Mouse (Mus musculus): ENCODE measurements around the gene Isg15.

Isg15 gene

GRCm38 (mm10) chr4:156203001-156203412, 2.4 kb upstream of the Isg15 start, which contains the start of gene AW011738:
AW011738 (plus strand) TSS chr4:156203304.
- DNase-seq (ENCODE audit: low read depth, low spot score): peak; percentile 87

- no peak for DNase-seq (ENCODE audit: low read depth, low spot score)
These were observed 1.9 kb upstream of the Isg15 start for GRCm38 (mm10) chr4:156202462-156202893.

DNA sequence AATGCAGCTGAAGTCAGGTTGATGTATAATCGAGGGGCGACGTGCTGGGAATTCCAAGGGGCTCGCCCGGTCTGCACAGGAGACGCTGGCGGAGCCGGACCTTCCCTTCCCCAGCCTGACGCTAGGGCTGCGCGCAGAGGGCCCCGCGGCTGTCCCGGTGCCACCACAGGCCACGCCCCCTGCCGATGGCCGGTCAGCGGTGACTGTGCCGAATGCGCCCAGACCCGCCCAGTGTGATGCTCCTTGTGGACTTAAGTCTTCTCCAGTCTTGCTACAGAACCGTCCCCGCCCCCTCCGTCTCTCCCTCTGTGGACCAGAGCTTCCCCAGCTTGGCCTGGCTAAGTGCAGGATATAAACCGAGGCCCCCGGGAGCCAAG, 2.8 kb downstream of the Isg15 start:
- DNase-seq (ENCODE audit: low read depth, low spot score): peak; percentile 85

GRCm38 (mm10) chr4:156197131-156197828, 3.3 kb downstream of the Isg15 start, which contains the start of gene Agrn:
Agrn (minus strand) TSS chr4:156197488.
- peak; percentile 38 for DNase-seq (ENCODE audit: low read depth, low spot score)

- DNase-seq (ENCODE audit: low read depth, low spot score): no peak
These were observed 4.4 kb downstream of the Isg15 start for GRCm38 (mm10) chr4:156195927-156196870.

- DNase-seq (ENCODE audit: low read depth, low spot score): no peak
These were observed 6.3 kb downstream of the Isg15 start for GRCm38 (mm10) chr4:156194346-156194745.

DNA sequence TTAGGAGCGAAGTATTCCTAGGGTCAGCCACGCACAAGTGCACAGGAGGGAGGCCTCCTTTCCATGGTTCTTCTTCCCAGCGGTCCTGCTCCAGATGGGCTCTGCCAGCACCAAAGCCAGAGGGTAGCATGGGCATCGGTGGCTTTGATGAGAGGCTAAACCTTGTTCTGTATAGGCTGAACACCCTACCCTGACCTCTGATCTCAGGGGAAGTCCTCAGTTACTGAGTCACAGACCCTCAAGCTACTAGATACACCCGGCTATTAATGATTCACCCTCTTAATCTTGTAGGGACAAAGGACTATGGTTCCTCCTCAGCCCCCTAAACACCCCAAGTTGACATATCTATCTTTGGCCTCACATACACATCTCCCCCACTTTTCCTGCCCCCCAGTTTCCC, 6.7 kb downstream of the Isg15 start:
- no peak for DNase-seq (ENCODE audit: low read depth, low spot score)

DNA sequence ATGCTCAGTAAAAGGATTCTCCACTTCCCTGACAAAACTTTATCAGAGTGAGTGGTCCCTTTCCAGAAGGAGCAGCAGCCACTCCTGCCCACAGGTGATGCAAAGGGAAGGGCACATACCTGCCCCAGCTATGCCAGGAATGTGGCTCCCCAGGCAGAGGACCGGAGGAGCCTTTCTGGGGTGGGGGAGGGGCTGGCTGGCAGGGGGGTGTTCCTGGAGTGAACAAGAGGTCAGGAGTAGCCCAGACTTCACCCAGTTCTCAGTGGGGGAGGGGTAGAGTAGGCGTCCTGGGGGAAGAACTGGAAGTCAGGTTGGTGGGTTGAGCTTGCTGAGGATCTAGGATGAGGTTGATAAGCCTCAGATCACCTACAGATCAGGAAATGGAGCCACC, 7.4 kb downstream of the Isg15 start:
- no peak for DNase-seq (ENCODE audit: low read depth, low spot score)

- no peak for DNase-seq (ENCODE audit: low read depth, low spot score)
These were observed 8.0 kb downstream of the Isg15 start for GRCm38 (mm10) chr4:156192421-156193199.

GRCm38 (mm10) chr4:156188811-156189323, 11.8 kb downstream of the Isg15 start:
- no peak for DNase-seq (ENCODE audit: low read depth, low spot score)

DNA sequence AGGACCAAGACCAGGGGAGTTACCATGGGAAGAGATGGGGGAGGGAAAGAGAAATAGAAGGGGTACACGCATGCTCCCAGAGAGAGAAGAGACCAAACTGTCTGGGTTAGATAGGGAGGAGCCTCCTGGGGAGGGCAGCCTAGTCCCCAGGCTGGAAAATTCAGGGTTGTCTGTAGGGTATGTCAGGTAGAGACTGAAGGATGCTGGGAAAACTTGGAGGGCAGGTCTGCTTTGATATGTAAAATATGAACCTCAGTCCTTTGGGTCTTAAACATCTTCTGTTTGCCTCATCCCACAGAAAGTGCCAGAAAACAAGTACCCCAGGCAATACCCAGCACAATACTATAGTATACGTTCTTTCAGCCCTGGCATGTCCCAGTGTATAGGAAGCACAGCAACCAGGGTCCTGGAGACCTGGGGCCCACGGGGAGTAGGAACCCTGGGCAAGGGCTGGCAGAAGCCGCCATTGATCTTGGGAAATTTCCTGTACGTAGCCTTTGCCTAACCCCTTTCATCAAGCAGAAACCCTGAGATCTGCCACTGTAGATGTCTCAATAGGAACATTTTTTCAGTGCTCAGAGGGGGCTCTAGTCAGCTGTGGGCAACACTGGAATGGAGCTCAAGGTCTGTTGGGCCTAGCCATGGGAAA, 12.3 kb downstream of the Isg15 start:
- no peak for DNase-seq (ENCODE audit: low read depth, low spot score)

DNA sequence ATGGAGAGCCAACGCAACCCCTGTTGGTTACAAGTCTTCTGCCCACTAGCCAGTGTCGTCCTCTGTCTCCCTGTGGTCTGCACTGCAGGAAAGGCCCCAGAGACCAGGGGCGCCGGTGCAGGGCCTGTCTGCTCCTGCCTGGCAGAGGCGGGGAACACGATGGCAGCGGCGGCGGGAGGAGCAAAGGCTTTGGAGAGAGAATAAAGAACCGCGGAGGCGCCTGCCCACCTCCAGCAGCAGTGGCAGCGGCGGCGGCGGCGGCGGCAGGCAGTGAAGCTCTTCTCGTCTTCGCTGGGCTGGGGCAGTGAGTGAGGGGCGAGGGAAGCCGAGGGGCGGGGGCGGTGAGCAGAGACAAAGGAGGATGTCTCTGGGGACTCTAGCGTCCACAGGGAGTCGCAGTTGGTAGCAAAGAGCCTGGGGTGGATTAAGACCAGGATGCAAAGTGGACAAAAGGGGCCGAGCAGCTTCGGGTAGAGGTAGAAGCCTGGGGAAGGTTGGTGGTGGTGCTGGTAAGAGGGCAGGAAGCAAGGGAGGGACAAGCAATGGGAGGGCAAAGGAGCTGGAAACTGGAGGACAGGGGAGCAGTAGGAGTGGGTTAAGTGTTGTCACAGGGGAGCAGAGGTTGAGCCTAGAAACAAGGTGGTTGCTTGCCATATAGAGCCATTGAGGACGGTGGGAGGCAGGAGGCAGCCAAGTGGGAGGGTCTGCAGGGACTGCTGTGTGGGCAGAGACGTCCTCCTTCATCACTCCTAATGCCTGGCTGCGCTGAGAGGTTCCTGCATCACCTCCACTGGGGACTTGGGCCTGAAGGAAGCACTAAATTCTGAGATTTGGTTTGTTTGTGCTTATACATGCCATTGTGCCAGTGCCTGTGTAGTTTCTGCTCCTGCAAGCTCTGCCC, 14.4 kb downstream of the Isg15 start:
- no peak for DNase-seq (ENCODE audit: low read depth, low spot score)

GRCm38 (mm10) chr4:156185456-156185949, 15.1 kb downstream of the Isg15 start:
- DNase-seq (ENCODE audit: low read depth, low spot score): no peak

DNA sequence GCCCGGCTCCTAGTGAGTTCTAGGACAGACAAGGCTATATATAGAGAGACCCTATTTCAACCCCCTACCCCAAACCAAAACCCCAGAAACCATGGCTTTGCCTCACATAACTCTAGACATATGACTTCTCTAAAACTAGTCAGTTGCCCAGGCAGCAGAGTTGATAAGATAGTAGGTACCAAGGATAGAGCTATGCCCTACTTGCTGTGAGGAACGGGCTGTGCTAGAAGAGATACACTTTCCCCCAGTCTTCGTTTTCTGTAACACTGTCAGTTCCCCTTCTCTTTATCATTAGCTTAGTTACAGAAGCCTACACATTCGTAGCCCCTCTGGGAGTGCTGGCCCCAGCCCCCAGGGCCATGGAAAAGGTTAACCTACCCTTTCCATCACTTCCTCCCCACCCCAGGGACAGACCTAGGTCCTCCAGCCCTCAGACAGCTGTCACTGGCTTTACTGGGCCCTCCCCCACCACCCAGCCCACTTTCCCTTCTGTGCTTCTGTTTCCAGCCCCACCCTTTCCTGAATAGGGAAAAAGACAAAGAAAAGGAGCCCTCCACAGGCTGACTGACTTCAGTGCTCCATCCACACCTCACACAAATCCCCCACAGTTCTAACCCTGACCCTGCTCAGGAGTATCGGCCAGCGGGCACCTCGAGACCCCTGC, 16.2 kb downstream of the Isg15 start:
- DNase-seq (ENCODE audit: low read depth, low spot score): no peak

GRCm38 (mm10) chr4:156183747-156184146, 16.9 kb downstream of the Isg15 start:
- no peak for DNase-seq (ENCODE audit: low read depth, low spot score)

- DNase-seq (ENCODE audit: low read depth, low spot score): no peak
These were observed 23.0 kb downstream of the Isg15 start for GRCm38 (mm10) chr4:156177630-156178029.

GRCm38 (mm10) chr4:156171828-156172227, 28.8 kb downstream of the Isg15 start:
- DNase-seq (ENCODE audit: low read depth, low spot score): no peak

DNA sequence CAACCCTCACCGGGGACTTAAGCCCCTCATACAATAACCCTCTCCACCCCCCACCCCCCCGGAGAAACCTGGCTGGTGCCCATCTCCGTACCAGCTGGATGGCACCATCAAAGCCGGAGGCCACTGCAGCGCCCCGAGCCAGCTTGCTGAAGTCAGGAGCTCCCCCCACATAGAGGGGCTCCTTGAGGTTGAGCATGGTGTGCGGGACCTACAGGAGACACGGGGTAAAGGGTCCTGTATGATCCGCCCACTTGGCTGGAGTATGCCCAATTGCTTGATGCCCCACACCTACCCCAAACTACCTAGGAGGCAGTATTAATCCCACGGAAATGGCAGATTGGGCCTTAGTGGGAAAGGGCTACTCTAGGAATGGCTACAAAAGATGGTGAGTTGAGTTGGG, 31.5 kb downstream of the Isg15 start:
- no peak for DNase-seq (ENCODE audit: low read depth, low spot score)

DNA sequence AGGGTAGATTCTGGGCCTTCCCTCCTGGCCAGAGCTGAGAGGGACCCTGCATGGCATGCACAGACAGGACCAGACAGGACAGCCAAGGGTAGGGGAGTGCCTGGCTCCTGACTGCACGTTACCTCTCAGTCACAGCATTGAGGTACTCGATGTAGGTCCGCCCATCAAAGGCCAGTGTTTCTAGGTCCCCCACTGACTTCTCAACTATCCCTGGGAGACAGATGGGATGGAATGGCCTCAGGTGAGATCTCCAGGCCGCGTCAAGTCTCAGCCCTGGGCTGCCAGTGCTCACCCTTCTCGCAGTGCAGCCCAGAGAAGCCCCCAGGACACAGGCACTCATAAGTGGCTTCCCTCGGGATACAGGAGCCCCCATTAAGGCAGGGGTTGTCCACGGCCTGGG, 32.0 kb downstream of the Isg15 start:
- DNase-seq (ENCODE audit: low read depth, low spot score): no peak
